Mouse (Mus musculus): ENCODE results near the gene Papss1. TPM values are rescaled to one million over a fixed set of nuclear protein-coding genes. Genes with fewer than 3 reads are reported as not detected.

The Papss1 gene
- 4.0 TPM for polyA plus RNA-seq (2014; fragmentation: Illumina TruSeq; extraction: RNeasy Lipid Tissue Mini Kit (QIAGEN cat#74804); ENCODE audit: low read depth, low replicate concordance)

DNA sequence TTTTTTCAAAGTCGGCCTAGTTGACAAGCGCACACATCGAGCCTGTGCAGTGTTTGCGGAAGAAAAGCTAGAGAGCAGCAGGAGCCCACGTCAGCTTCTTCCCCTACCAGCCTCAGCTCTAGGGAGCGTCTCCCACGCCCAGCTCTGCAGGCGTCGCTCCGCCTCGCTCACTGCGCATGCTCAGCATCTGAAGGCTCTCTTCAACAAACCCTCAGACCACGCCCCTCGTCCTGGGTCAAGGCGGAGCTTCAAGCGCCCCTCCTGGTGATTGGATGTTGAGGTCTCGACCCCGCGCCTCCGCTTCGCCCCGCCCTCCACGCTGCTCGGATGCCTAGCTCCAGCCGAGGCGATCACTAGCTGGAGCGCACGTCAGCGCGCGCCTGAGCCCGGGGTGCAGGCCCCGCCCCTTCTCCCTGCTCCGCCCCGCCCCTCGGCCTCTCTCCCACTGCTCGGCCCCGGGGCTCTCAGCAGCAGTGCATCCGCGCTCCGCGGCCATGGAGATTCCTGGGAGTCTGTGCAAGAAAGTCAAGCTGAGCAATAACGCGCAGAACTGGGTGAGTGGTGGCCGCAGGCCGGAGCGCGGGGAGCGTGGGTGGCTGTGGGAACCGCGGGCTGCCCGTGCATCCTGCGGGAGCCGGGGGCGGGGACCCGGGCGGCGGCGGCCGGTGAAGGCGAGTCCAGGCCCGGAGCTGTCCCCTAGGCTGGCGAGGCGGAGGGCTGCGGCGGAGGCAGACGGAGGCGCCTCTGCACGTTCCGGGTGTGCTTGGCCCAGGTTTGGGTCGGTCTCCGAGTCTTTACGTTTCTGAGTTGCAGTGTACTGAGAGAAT lies at the start of gene Papss1:
Papss1 (plus strand) TSS at position 339 of the 827 bp plus-strand sequence.

Other genes starting within 250 kb of the Papss1 start
- 177 TPM for gene Sgms2, start 73.4 kb upstream of the Papss1 start, polyA plus RNA-seq (2014; fragmentation: Illumina TruSeq; extraction: RNeasy Lipid Tissue Mini Kit (QIAGEN cat#74804); ENCODE audit: low read depth, low replicate concordance)

Data from testis, adult 10 weeks (tissue).